Mouse (Mus musculus): ENCODE results near the gene Card9. TPM values are rescaled to one million over a fixed set of nuclear protein-coding genes. Genes with fewer than 3 reads are reported as not detected.

Gene Card9
- polyA plus RNA-seq, 1 experiment from 2014 or later: 1.6 TPM

DNA sequence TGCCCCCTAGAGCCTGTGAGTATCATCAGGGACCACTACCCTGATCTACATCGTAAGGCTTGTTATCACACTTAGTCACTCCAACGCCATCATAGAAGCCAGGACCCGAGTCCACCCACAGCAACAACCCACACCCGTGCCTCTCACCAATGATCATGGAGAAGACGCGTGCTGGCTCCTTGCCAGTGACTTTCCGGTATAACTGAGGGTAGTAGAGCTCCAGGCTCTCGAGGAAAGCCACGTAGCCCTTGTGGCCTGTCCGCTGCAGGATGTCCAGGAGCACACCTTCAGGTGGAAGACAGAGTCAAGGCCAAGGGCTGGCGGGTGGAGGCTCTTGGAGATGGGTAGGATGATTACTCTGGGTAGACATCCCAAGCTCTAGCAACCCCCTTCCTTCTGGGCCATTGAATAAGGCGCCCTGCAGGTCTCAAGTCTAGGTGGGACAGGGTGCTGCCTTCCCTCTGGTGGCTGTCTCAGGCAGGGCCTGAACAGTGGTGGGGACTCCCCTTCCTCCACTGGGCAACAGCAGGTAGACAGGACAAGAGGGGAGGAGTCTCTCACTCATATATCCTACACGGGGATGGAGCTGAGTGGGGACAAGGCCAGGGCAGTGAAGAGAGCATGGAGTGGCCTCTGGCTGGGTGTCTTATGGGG lies 1.9 kb downstream of the Card9 start:
- no peak for ATAC-seq (ENCODE audit: low FRiP score)
- Histone ChIP-seq H3K9me3 (no peaks in the 10 kb centered on the region), H3K27me3 (no peaks in the 10 kb centered on the region), H3K4me3 (no peak overlapping the region), H3K36me3 (peaks cover 18% of the 10 kb centered on the region), H3K27ac (no peak overlapping the region), H3K4me1 (replicated peaks) (peaks cover 9% of the 10 kb centered on the region), H3K9ac (no peak overlapping the region), H3K4me2 (no peak overlapping the region)
- 91% methylated on average over 13 of the region's 13 CpGs for WGBS

DNA sequence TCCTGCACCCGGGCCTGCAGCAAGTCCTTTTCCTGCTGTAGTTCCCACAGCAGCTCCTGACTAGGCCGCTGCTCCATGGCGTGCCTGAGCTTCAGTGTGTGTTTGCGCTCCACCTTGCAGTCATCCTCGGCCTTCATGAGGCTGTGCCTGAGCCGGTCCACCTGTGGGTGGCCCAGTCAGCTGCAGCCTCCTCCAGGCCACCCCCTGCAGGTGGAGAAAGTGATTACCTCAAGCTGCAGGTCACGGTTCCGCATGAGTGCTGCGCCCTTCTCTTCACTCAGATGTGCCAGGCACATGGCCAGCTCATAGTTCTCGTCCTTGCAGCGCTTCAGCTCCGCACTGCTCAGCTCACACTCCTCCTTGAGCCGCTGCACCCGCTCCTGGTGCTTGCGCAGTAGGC lies 3.2 kb downstream of the Card9 start:
- 58% methylated on average over 15 of the region's 15 CpGs for WGBS
- H3K4me3 ChIP-seq: no peak overlapping the region
- H3K4me2 ChIP-seq: no peak overlapping the region
- no peak for ATAC-seq (ENCODE audit: low FRiP score)
- H3K27me3 ChIP-seq: no peaks in the 10 kb centered on the region
- peaks cover 22% of the 10 kb centered on the region for H3K4me1 ChIP-seq (replicated peaks)
- peak overlapping the region; percentile 24; the same call in 1 of the 2 replicates for H3K9ac ChIP-seq
- no peak overlapping the region for H3K27ac ChIP-seq
- H3K9me3 ChIP-seq: no peaks in the 10 kb centered on the region
- peaks cover 4% of the 10 kb centered on the region for H3K36me3 ChIP-seq

DNA sequence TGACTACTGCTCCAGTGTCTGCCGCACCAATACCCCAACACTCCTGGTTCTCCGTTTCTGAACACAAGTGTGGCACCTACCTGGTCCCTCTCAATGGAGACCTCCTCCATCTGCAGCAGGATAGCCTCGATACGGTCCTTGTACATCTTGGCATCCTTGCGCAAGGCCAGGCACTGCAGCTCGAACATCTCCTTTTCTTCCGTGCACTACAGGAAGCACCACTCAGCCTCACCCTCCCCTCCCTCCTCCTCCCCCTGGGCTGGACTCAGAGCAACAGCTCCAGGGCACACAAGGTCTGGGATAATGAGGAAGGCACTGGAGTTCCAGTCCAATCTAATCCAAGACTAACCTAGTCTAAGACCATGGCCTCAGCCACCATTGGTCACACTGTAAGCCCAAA lies 4.0 kb downstream of the Card9 start:
- WGBS: 81% methylated on average over 7 of the region's 7 CpGs
- Histone ChIP-seq H3K9me3 (no peaks in the 10 kb centered on the region), H3K4me2 (no peak overlapping the region), H3K27ac (no peak overlapping the region), H3K36me3 (0 out of 2 replicates have a peak, but pooled peaks cover 4% of the 10 kb centered on the region), H3K9ac (peak overlapping the region; percentile 24; the same call in 1 of the 2 replicates), H3K4me3 (no peak overlapping the region), H3K4me1 (replicated peaks) (peaks cover 23% of the 10 kb centered on the region), H3K27me3 (no peaks in the 10 kb centered on the region)
- no peak for ATAC-seq (ENCODE audit: low FRiP score)

DNA sequence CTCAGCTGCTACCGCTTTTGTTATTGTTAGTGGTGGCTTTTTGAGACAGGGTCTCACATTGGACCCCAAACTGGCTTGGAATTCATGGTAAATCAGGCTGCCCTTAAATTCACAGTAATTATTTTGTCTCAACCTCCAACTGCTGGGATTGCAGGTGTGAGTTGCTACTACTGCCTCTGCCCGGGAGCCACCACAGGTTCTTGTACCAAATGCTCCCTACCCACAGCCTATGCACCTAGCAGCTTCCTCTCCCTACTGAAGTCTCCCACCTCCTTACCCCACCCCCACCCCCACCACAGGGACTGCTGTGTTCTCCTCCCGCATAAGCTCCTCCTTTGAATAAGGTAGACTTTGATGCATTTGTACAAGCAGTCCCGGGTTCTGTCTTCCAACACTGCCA lies 4.5 kb downstream of the Card9 start:
- no peak overlapping the region for H3K4me2 ChIP-seq
- no peaks in the 10 kb centered on the region for H3K27me3 ChIP-seq
- peaks cover 25% of the 10 kb centered on the region for H3K4me1 ChIP-seq (replicated peaks)
- no peaks in the 10 kb centered on the region for H3K9me3 ChIP-seq
- WGBS: 86% methylated on average over 4 of the region's 4 CpGs
- 0 out of 2 replicates have a peak, but pooled peaks cover 4% of the 10 kb centered on the region for H3K36me3 ChIP-seq
- no peak for ATAC-seq (ENCODE audit: low FRiP score)
- no peak overlapping the region for H3K27ac ChIP-seq
- no peak overlapping the region for H3K4me3 ChIP-seq
- H3K9ac ChIP-seq: no peak overlapping the region; the same call in 1 of the 2 replicates

DNA sequence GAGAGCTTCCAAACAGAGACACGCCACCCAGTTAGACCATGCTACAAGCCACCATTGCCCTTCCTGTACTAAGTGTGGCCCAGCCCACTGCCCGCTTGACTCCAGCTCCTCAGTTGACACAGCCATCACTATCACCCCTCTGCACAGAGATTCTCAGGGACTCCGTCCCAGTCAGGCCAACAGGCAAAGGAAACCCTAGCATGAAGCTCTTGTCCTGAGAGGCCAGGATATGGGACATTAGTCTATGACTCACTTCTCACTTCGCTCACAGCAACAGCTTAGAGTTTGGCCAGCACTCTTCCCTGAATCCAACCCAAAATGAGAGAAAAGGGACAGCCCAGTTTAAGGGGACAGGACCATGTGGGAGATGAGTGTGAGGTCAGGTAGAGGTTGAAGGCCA lies 6.3 kb downstream of the Card9 start:
- no peak overlapping the region for H3K9ac ChIP-seq
- H3K9me3 ChIP-seq: no peaks in the 10 kb centered on the region
- H3K4me2 ChIP-seq: no peak overlapping the region
- H3K4me1 ChIP-seq (replicated peaks): peaks cover 38% of the 10 kb centered on the region
- H3K27me3 ChIP-seq: no peaks in the 10 kb centered on the region
- no peak overlapping the region for H3K27ac ChIP-seq
- peaks cover 15% of the 10 kb centered on the region for H3K36me3 ChIP-seq
- 92% methylated on average over 4 of the region's 4 CpGs for WGBS
- ATAC-seq (ENCODE audit: low FRiP score): no peak
- H3K4me3 ChIP-seq: no peak overlapping the region

DNA sequence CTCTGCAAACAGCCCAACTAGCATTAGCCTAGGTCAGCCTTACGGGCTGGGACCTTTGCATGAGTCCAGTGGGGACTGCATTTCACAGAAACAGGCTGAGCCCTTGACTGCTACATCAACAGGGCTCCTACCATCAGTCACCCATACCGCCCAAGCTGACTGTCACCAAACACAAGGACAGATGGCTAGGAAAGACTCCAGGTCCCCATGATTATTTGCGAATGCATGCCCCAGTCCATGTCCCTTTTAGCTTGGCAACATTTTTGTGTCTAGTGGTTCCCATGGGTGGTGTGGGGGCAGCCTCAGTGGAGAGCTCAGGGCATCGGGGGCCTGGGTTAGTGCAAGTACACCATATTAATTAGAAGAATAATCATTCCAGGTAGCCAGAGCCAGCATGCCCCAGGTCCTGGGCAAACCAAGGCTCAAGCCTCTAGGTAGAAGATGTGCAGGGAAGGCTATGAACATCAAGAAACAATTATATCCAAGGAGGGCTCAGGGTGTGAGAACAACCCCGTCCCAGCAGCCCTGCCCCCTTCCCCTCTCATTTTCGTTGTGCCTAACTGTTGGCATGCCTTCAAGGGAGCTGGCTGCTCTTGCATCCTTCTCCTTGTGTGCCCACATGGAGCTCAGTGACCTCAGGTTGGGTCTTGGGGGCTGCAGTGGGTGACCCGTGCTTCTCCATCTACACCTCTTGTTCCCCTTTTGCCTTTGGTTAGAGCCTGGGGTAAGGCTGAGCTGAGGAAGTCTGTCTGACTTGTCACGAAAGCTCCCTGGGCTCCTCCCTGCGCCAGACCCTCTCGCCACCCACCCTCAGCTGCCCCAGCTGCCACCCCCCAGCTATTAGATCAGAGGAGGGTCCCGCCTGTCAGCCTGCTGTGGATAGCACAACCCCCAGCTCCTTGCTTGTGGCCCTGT lies 7.4 kb downstream of the Card9 start:
- 89% methylated on average over 11 of the region's 11 CpGs for WGBS
- Histone ChIP-seq H3K4me2 (peak overlapping the region; percentile 79), H3K27me3 (no peaks in the 10 kb centered on the region), H3K9me3 (no peaks in the 10 kb centered on the region), H3K4me3 (peak overlapping the region; percentile 64), H3K4me1 (replicated peaks) (peaks cover 38% of the 10 kb centered on the region), H3K9ac (peak overlapping the region; percentile 86), H3K36me3 (peaks cover 26% of the 10 kb centered on the region), H3K27ac (no peak overlapping the region)
- ATAC-seq (ENCODE audit: low FRiP score): no peak

DNA sequence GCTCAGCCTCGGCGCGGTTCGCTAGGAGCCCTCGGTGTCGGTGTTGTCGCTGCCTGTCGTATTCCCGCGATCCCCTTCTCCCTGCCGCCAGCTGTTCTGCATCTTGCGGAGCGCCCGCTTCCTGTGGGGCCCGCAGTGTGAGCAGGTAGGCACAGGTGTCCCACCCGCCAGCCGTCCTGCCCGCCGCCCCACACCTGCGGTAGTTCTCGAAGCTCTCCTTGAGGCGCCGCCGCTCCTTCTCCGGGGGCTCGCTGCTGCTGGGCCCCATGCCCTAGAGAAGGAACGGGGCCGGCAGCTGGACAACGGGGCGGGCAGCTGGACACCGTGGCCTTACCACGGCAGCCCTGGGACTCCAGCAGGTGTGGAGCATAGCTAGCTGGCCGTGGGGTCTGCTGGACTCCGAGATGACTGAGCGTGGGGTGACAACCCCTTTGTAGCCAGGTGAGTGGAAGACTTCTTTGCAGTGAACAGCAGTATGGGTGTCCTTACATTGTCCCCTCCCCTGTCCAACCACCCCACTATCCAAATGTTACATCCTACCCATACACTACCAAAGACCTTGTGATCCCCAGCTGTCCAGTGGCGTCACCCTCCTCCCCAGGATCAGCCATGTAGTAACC lies 8.3 kb downstream of the Card9 start:
- Histone ChIP-seq H3K9ac (peak overlapping the region; percentile 86), H3K27ac (peak overlapping the region; percentile 90), H3K36me3 (peaks cover 35% of the 10 kb centered on the region), H3K4me1 (replicated peaks) (peaks cover 35% of the 10 kb centered on the region), H3K4me3 (peak overlapping the region; percentile 64), H3K27me3 (no peaks in the 10 kb centered on the region), H3K4me2 (peak overlapping the region; percentile 79), H3K9me3 (no peaks in the 10 kb centered on the region)
- WGBS: 3% methylated on average over 36 of the region's 36 CpGs
- peak; percentile 54 for ATAC-seq (ENCODE audit: low FRiP score)

DNA sequence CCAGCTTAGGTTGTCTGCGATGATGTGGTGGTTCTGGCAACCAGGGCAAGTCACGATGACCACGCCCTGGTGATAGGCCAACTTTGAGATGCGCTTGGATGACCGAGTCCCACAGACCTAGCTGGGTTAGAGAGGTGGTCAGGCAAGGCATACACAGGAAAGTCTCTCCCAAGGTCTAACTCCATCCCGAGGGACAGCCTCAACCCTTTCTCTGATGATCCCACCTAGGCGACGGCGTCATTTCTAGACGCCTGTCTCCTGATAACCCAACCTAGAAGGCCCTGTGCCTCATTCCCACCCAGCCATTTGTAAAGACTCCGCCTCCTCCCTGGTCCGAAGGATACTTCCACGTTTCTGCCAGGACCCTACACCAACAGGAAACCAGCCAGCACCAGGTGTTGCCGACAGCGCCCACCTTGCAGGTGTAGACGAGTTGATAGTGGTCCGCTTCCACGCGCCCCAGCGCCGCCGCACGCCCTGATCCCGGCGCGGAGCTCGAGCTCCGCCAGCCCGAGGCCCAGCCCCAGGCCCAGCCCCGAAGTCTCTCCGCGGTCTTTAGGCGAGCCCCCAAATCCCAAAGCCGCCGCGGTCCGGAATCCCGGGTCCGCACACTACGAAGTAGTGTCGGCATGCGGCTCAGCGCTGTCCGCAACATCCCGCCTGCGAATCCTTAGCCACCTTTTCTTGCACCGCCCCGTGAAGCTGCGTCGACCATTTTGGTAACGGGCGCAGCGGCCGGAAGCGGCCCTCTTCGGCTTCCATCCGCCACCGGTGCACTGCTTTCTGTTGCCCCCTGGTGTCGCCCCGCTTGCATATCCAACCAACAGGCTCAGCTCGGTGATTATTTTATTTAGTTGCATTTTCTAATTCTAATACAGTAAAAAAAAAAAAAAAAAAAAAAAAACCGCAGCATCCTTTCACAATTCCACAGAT lies 9.1 kb downstream of the Card9 start, which contains the start of gene Dnlz:
Gene Dnlz, minus strand, starts transcription at position 753 of the 933 bp plus-strand sequence.
- Histone ChIP-seq H3K27ac (peak within 1 kb of the TSS; percentile 90), H3K36me3 (peaks cover 39% of the 10 kb centered on the region), H3K9ac (peak within 1 kb of the TSS; percentile 86), H3K9me3 (no peaks in the 10 kb centered on the region), H3K4me3 (peak within 1 kb of the TSS; percentile 64), H3K27me3 (no peaks in the 10 kb centered on the region), H3K4me1 (replicated peaks) (peaks cover 34% of the 10 kb centered on the region), H3K4me2 (peak within 1 kb of the TSS; percentile 79)
- ATAC-seq (ENCODE audit: low FRiP score): peak; percentile 86
- WGBS: 1% methylated on average over 62 of the region's 62 CpGs

DNA sequence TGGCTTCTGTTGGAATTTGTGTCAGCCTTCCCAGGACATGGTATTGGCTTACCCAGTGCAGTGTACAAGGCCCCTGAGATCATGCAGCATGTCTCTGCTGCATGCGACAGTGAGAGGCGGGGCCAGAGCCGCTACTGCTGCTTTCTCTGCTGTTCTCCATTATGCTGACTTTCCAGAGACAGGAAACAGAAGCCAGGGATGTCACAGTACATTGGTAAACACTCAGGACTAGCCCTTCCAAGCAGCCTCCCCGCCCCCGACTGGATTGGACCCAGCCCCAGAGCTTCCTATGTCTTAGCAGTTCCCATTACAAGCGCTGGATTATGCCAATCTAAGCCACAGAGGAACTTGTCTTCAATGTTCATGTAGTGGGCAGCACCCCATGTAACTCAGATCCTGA lies 12.5 kb downstream of the Card9 start:
- Histone ChIP-seq H3K4me1 (replicated peaks) (peaks cover 23% of the 10 kb centered on the region), H3K9ac (no peak overlapping the region), H3K4me3 (no peak overlapping the region), H3K27ac (peak overlapping the region; percentile 46), H3K36me3 (peaks cover 73% of the 10 kb centered on the region), H3K27me3 (no peaks in the 10 kb centered on the region), H3K4me2 (no peak overlapping the region), H3K9me3 (no peaks in the 10 kb centered on the region)
- WGBS: 75% methylated on average over 6 of the region's 6 CpGs
- ATAC-seq (ENCODE audit: low FRiP score): no peak

DNA sequence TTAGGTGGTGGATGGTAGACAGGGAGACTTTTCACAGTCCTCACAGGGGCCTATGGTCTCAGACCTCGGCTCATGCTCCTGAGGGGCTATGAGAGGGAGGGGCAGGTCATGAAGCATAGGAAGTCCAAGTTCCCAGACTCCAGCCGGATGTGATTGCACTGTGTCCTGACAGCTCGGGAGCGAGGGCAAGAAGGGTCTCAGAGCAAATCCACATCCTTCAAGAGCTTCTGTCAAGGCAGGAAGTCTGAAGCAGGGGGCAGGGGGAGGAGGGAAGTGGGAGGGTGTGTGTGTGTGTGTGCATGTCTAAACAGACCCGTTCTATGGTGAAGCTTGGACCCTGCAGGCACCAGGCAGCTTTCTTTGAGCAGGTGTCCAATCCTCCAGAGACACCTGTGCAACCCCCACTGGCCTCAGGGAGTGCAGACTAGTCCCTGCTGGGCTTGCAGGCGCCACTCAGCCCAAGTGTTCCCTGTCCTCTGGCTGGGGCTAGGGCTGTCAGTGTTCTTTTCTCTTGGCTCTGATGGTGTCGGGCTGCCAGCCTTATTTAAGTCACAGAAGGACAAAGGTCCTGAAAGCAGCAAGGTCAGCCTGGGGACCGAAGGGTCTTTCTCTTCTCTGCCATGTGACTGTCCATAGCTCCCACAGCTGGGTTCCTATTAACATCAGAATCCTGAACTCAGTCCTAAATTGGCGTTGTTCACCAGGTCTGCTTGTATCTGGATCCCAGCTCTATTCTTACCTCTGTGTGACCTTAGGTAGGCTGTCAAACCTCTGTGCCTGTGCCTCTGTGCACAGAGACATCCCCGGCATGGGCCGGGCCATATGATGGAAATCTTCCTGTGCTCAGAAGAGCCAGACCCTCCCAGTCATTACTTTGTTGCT lies 17.9 kb downstream of the Card9 start:
- no peaks in the 10 kb centered on the region for H3K9me3 ChIP-seq
- H3K4me2 ChIP-seq: no peak overlapping the region
- H3K27me3 ChIP-seq: no peaks in the 10 kb centered on the region
- no peak for ATAC-seq (ENCODE audit: low FRiP score)
- no peaks in the 10 kb centered on the region for H3K4me1 ChIP-seq (replicated peaks)
- H3K4me3 ChIP-seq: no peak overlapping the region
- H3K9ac ChIP-seq: no peak overlapping the region
- H3K27ac ChIP-seq: peak overlapping the region; percentile 48; the same call in 1 of the 2 replicates
- H3K36me3 ChIP-seq: peaks cover 96% of the 10 kb centered on the region
- 74% methylated on average over 11 of the region's 11 CpGs for WGBS

DNA sequence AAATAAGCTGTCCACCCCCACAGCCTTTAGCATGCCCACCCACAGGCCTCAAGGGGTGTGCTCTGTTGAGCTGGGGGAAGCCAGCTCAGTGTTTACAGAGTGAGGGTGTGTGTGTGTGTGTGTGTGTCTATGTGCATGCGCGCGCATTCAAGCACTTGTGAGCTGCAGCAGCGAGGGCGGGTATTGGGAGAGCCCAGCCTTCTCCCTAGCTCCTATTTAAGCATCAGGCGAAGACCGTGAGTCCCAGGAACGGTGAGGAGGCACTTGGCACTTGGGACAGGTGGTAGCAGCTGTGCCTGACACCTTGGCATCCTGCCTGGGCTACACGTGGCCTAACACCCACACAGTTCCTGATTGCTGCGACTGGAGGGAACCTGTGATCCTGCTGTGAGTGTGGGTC lies 18.7 kb downstream of the Card9 start:
- ATAC-seq (ENCODE audit: low FRiP score): no peak
- no peaks in the 10 kb centered on the region for H3K27me3 ChIP-seq
- no peak overlapping the region for H3K4me2 ChIP-seq
- H3K27ac ChIP-seq: peak overlapping the region; percentile 48; the same call in 1 of the 2 replicates
- H3K9me3 ChIP-seq: no peaks in the 10 kb centered on the region
- peaks cover 88% of the 10 kb centered on the region for H3K36me3 ChIP-seq
- no peaks in the 10 kb centered on the region for H3K4me1 ChIP-seq (replicated peaks)
- H3K9ac ChIP-seq: no peak overlapping the region
- H3K4me3 ChIP-seq: no peak overlapping the region
- WGBS: 81% methylated on average over 10 of the region's 10 CpGs
